ENCODE assay signal across 8 mouse cellular contexts in the genomic region with DNA sequence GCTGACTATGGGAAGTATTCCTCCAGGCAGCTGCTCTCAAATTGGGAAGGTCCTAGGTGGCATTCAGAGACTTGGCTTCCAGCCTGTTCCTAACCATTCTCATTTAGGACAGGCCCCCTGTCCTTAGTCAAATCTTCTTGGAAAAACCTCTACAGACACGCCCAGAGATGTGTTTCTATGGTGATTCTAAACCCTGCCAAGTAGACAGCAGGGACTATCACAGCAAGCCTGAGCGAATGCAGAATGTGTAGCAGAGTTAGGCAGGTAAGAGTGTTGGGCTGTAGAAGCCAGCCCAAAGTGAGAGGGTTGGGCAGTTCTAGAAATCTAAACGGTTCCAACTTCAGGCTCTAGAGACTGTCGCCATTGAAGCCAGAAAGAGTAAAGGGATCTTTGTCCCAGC.
"Had no signal": no experiment of that assay in that cellular context is flagged by ENCODE, and none has a peak within 500 bp of the region (broad histone marks: within the 10 kb centered on the region; RNA-seq: fewer than 3 reads in every experiment).

No protein-coding gene starts in this region.

- ATAC-seq: midbrain, embryonic 13.5 days had no signal

- DNase-seq: kidney, postnatal 14 days; layer of hippocampus, adult 9-11 months; liver; lung, adult 18-20 months; right cerebral cortex, postnatal 14 days; thymus, adult 2 months; thymus, postnatal 36 days had no signal
